Mouse (Mus musculus): ENCODE measurements around the gene Atcay. TPM values are rescaled to one million over a fixed set of nuclear protein-coding genes. Genes with fewer than 3 reads are reported as not detected.
"Not testable (repeated sequence)": the region's sequence is repeated elsewhere in the genome, so short reads cannot be mapped to it uniquely, and the experiment has no call there.

Gene Atcay
- polyA plus RNA-seq, 1 experiment from 2014 or later: 0.02 TPM

GRCm38 (mm10) chr10:81190236-81190911 is 40.3 kb downstream of the Atcay start:
- H3K4me2 ChIP-seq (ENCODE audit: low read depth, low read length): no peak overlapping the region
- H3K9ac ChIP-seq (ENCODE audit: low read depth, low read length): no peak overlapping the region
- H3K4me1 ChIP-seq (ENCODE audit: control insufficient read depth, low read depth, low read length): peaks cover 34% of the 10 kb centered on the region
- no peak overlapping the region; the same call in 1 of the 2 replicates for H3K27ac ChIP-seq (ENCODE audit: low read length)
- no peak for ATAC-seq (ENCODE audit: low read depth)
- H3K9me3 ChIP-seq (replicated peaks; ENCODE audit: control insufficient read depth, low read length): no peaks in the 10 kb centered on the region
- H3K4me3 ChIP-seq (ENCODE audit: low read depth, low read length): no peak overlapping the region
- peaks cover 6% of the 10 kb centered on the region for H3K36me3 ChIP-seq (ENCODE audit: control insufficient read depth, insufficient read depth)
- peaks cover 26% of the 10 kb centered on the region for H3K27me3 ChIP-seq (ENCODE audit: control insufficient read depth, insufficient read depth, low read depth, low read length)
- 66% methylated on average over 31 of the region's 31 CpGs for WGBS (ENCODE audit: insufficient replicate concordance)

- no peak overlapping the region for H3K27ac ChIP-seq (ENCODE audit: low read length)
- peaks cover 34% of the 10 kb centered on the region for H3K4me1 ChIP-seq (ENCODE audit: control insufficient read depth, low read depth, low read length)
- peaks cover 21% of the 10 kb centered on the region for H3K27me3 ChIP-seq (ENCODE audit: control insufficient read depth, insufficient read depth, low read depth, low read length)
- no peak for ATAC-seq (ENCODE audit: low read depth)
- H3K9ac ChIP-seq (ENCODE audit: low read depth, low read length): no peak overlapping the region
- H3K9me3 ChIP-seq (replicated peaks; ENCODE audit: control insufficient read depth, low read length): no peaks in the 10 kb centered on the region
- no peak overlapping the region for H3K4me2 ChIP-seq (ENCODE audit: low read depth, low read length)
- H3K36me3 ChIP-seq (ENCODE audit: control insufficient read depth, insufficient read depth): peaks cover 6% of the 10 kb centered on the region
- 81% methylated on average over 26 of the region's 26 CpGs for WGBS (ENCODE audit: insufficient replicate concordance)
- H3K4me3 ChIP-seq (ENCODE audit: low read depth, low read length): no peak overlapping the region
These were observed 40.8 kb downstream of the Atcay start for GRCm38 (mm10) chr10:81189821-81190220.

- H3K9me3 ChIP-seq (replicated peaks; ENCODE audit: control insufficient read depth, low read length): no peaks in the 10 kb centered on the region
- H3K27me3 ChIP-seq (ENCODE audit: control insufficient read depth, insufficient read depth, low read depth, low read length): no peaks in the 10 kb centered on the region
- no peak for ATAC-seq (ENCODE audit: low read depth)
- no peak overlapping the region for H3K4me2 ChIP-seq (ENCODE audit: low read depth, low read length)
- peaks cover 24% of the 10 kb centered on the region for H3K4me1 ChIP-seq (ENCODE audit: control insufficient read depth, low read depth, low read length)
- H3K36me3 ChIP-seq (ENCODE audit: control insufficient read depth, insufficient read depth): peaks cover 10% of the 10 kb centered on the region
- H3K9ac ChIP-seq (ENCODE audit: low read depth, low read length): no peak overlapping the region
- WGBS (ENCODE audit: insufficient replicate concordance): 82% methylated on average over 9 of the region's 9 CpGs
- H3K4me3 ChIP-seq (ENCODE audit: low read depth, low read length): no peak overlapping the region
- H3K27ac ChIP-seq (ENCODE audit: low read length): no peak overlapping the region
These were observed 43.5 kb downstream of the Atcay start for GRCm38 (mm10) chr10:81187161-81187560.

DNA sequence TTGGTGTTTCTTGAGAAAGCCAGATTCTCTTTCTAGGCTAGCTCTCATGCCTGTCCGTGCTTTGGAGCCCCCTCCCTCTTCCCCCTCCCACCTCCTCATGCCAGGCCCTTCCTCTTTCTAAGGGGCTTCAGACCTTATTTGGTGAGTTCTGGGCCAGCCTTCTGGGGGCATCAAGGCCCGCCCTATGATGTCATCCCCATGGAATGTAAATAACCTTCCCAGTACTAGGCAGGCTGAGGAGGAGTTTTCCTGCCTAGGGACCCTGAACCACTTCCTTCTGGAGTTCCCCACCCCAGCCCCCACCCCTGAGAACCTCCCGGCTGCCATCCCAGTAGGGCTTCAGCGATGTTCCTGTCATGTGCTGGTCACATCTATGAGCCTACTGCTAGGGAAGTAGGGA is 45.9 kb downstream of the Atcay start:
- H3K27ac ChIP-seq (ENCODE audit: low read length): no peak overlapping the region
- H3K4me1 ChIP-seq (ENCODE audit: control insufficient read depth, low read depth, low read length): peaks cover 11% of the 10 kb centered on the region
- no peak overlapping the region for H3K4me2 ChIP-seq (ENCODE audit: low read depth, low read length)
- no peaks in the 10 kb centered on the region for H3K9me3 ChIP-seq (replicated peaks; ENCODE audit: control insufficient read depth, low read length)
- peaks cover 28% of the 10 kb centered on the region for H3K36me3 ChIP-seq (ENCODE audit: control insufficient read depth, insufficient read depth)
- no peak overlapping the region for H3K4me3 ChIP-seq (ENCODE audit: low read depth, low read length)
- no peaks in the 10 kb centered on the region for H3K27me3 ChIP-seq (ENCODE audit: control insufficient read depth, insufficient read depth, low read depth, low read length)
- ATAC-seq (ENCODE audit: low read depth): no peak
- H3K9ac ChIP-seq (ENCODE audit: low read depth, low read length): no peak overlapping the region
- 59% methylated on average over 4 of the region's 4 CpGs for WGBS (ENCODE audit: insufficient replicate concordance)

DNA sequence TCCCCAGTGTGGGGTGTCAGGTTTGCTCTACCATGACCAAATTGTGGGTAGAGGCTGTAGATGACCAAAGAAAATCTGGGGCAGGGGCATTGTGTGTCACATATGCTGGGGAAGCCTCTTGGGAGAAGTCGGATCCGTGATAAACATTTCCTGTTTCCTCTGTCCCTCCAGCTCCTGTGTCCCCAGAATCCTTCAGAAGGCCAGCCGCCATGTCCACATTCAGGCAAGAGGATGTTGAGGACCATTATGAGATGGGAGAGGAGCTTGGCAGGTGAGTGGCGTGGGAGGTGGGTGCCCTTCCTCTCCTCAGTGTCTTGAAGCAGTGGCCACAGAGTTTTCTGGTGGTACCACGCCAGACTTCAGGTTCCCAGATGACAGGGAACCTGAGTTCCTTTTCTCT is 46.8 kb downstream of the Atcay start, which contains the start of gene 4930442H23Rik:
Gene 4930442H23Rik (minus strand): TSS at position 45 of the 400 bp plus-strand sequence.
- peak within 1 kb of the TSS; percentile 85 for H3K4me2 ChIP-seq (ENCODE audit: low read depth, low read length)
- WGBS (ENCODE audit: insufficient replicate concordance): 71% methylated on average over 5 of the region's 5 CpGs
- H3K27me3 ChIP-seq (ENCODE audit: control insufficient read depth, insufficient read depth, low read depth, low read length): no peaks in the 10 kb centered on the region
- H3K36me3 ChIP-seq (ENCODE audit: control insufficient read depth, insufficient read depth): peaks cover 37% of the 10 kb centered on the region
- peak within 1 kb of the TSS; percentile 79 for H3K9ac ChIP-seq (ENCODE audit: low read depth, low read length)
- no peaks in the 10 kb centered on the region for H3K9me3 ChIP-seq (replicated peaks; ENCODE audit: control insufficient read depth, low read length)
- peak within 1 kb of the TSS; percentile 79 for H3K4me3 ChIP-seq (ENCODE audit: low read depth, low read length)
- ATAC-seq (ENCODE audit: low read depth): no peak
- peak within 1 kb of the TSS; percentile 88 for H3K27ac ChIP-seq (ENCODE audit: low read length)
- H3K4me1 ChIP-seq (ENCODE audit: control insufficient read depth, low read depth, low read length): peaks cover 16% of the 10 kb centered on the region

GRCm38 (mm10) chr10:81182336-81183333 is 48.0 kb downstream of the Atcay start, which contains the start of gene Dapk3:
Gene Dapk3, plus strand, starts transcription at chr10:81183005.
- H3K27me3 ChIP-seq (ENCODE audit: control insufficient read depth, insufficient read depth, low read depth, low read length): no peaks in the 10 kb centered on the region
- peak within 1 kb of the TSS; percentile 85 for H3K4me2 ChIP-seq (ENCODE audit: low read depth, low read length)
- no peaks in the 10 kb centered on the region for H3K9me3 ChIP-seq (replicated peaks; ENCODE audit: control insufficient read depth, low read length)
- peaks cover 49% of the 10 kb centered on the region for H3K36me3 ChIP-seq (ENCODE audit: control insufficient read depth, insufficient read depth)
- H3K9ac ChIP-seq (ENCODE audit: low read depth, low read length): peak within 1 kb of the TSS; percentile 79
- ATAC-seq (ENCODE audit: low read depth): peak; percentile 95
- H3K4me1 ChIP-seq (ENCODE audit: control insufficient read depth, low read depth, low read length): peaks cover 26% of the 10 kb centered on the region
- H3K27ac ChIP-seq (ENCODE audit: low read length): peak within 1 kb of the TSS; percentile 88
- H3K4me3 ChIP-seq (ENCODE audit: low read depth, low read length): peak within 1 kb of the TSS; percentile 79
- 5% methylated on average over 53 of the region's 53 CpGs for WGBS (ENCODE audit: insufficient replicate concordance)

- H3K4me2 ChIP-seq (ENCODE audit: low read depth, low read length); ATAC-seq (ENCODE audit: low read depth); H3K27ac ChIP-seq (ENCODE audit: low read length); H3K9ac ChIP-seq (ENCODE audit: low read depth, low read length); H3K4me3 ChIP-seq (ENCODE audit: low read depth, low read length); H3K9me3 ChIP-seq (replicated peaks; ENCODE audit: control insufficient read depth, low read length); H3K27me3 ChIP-seq (ENCODE audit: control insufficient read depth, insufficient read depth, low read depth, low read length): not testable (repeated sequence)
- WGBS (ENCODE audit: insufficient replicate concordance): 78% methylated on average over 12 of the region's 12 CpGs
- Histone ChIP-seq H3K36me3 (ENCODE audit: control insufficient read depth, insufficient read depth) (peaks cover 51% of the 10 kb centered on the region), H3K4me1 (ENCODE audit: control insufficient read depth, low read depth, low read length) (peaks cover 28% of the 10 kb centered on the region)
These were observed 48.8 kb downstream of the Atcay start for GRCm38 (mm10) chr10:81181860-81182259.

DNA sequence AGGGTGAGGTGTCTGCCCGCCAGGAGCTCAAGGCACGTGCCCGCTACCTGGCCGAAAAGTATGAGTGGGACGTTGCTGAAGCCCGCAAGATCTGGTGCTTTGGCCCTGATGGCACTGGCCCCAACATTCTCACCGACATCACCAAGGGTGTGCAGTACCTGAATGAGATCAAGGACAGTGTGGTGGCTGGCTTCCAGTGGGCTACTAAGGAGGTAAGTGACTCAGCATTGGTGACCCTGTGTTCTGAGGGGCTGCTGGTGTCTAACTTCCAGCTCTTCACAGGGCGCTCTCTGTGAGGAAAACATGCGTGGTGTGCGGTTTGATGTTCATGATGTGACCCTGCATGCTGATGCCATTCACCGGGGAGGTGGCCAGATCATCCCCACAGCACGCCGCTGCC is 49.7 kb downstream of the Atcay start:
- Histone ChIP-seq H3K4me1 (ENCODE audit: control insufficient read depth, low read depth, low read length) (peaks cover 31% of the 10 kb centered on the region), H3K27ac (ENCODE audit: low read length) (0 out of 2 replicates have a peak overlapping the region, but pooled peaks have one; percentile 14), H3K9me3 (replicated peaks; ENCODE audit: control insufficient read depth, low read length) (no peaks in the 10 kb centered on the region), H3K9ac (ENCODE audit: low read depth, low read length) (no peak overlapping the region), H3K36me3 (ENCODE audit: control insufficient read depth, insufficient read depth) (peaks cover 51% of the 10 kb centered on the region), H3K4me2 (ENCODE audit: low read depth, low read length) (no peak overlapping the region), H3K4me3 (ENCODE audit: low read depth, low read length) (no peak overlapping the region), H3K27me3 (ENCODE audit: control insufficient read depth, insufficient read depth, low read depth, low read length) (no peaks in the 10 kb centered on the region)
- ATAC-seq (ENCODE audit: low read depth): no peak
- WGBS (ENCODE audit: insufficient replicate concordance): 91% methylated on average over 13 of the region's 13 CpGs

Data from liver, embryonic 16.5 days (tissue).